Mouse (Mus musculus): ENCODE results near the gene Tsga10ip. TPM values are rescaled to one million over a fixed set of nuclear protein-coding genes. Genes with fewer than 3 reads are reported as not detected.
"Not testable (repeated sequence)": the region's sequence is repeated elsewhere in the genome, so short reads cannot be mapped to it uniquely, and the experiment has no call there.

Tsga10ip gene
- polyA plus RNA-seq, 1 experiment from 2014 or later: not detected

- H3K9ac ChIP-seq: no peak overlapping the region
- H3K27me3 ChIP-seq (replicated peaks): no peaks in the 10 kb centered on the region
- 82% methylated on average over 4 of the region's 4 CpGs for WGBS
- H3K4me1 ChIP-seq: no peaks in the 10 kb centered on the region
- no peak overlapping the region for H3K4me2 ChIP-seq
- no peaks in the 10 kb centered on the region for H3K9me3 ChIP-seq
- ATAC-seq (replicated peaks): no peak
- H3K36me3 ChIP-seq (replicated peaks): peaks cover 53% of the 10 kb centered on the region
- no peak overlapping the region for H3K27ac ChIP-seq
- H3K4me3 ChIP-seq: no peak overlapping the region
Observed at GRCm38 (mm10) chr19:5374177-5374576, 28.1 kb downstream of the Tsga10ip start.

DNA sequence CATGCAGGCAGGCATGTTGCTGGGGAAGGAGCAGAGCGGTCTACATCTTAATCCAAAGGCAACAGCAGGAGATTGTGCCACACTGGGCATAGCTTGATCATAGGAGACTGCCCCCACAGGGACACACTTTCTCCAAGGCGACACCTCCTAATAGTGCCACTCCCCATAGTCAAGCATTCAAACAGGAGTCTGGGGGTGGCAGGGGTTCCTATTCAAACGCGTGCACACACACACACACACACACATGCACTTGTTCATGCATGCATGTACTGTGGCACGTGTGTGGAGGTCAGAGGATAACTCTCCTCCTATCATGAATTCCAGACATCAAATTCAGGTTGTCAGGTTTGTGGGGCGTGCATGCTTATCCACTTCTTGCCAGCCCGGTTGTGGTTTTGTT is 29.6 kb downstream of the Tsga10ip start:
- Histone ChIP-seq H3K4me1 (peaks cover 9% of the 10 kb centered on the region), H3K27me3 (replicated peaks) (no peaks in the 10 kb centered on the region), H3K9me3 (no peaks in the 10 kb centered on the region), H3K9ac (no peak overlapping the region), H3K4me2 (no peak overlapping the region), H3K27ac (no peak overlapping the region), H3K36me3 (replicated peaks) (peaks cover 50% of the 10 kb centered on the region), H3K4me3 (no peak overlapping the region)
- WGBS: 93% methylated on average over 7 of the region's 7 CpGs
- no peak for ATAC-seq (replicated peaks)

DNA sequence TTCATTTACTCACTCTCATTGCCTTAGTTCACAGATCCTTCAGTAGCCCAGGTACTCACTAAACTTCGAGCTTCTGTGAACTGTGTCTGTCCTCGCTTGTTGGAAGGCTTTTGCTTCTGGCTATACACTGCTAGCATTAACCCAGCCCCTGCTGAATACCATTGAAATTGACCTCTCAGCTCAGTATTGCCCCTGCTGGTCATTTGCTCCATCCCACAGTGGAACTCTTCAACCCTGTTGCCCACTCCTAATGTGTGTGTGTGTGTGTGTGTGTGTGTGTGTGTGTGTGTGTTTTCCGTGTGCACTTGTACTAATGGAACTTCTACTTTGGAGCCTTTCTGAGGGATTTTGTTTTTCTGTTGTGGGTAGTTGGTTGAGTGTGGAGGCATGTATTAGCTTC is 31.4 kb downstream of the Tsga10ip start:
- H3K36me3 ChIP-seq (replicated peaks): peaks cover 43% of the 10 kb centered on the region
- WGBS: 82% methylated on average over 3 of the region's 3 CpGs
- no peak for ATAC-seq (replicated peaks)

DNA sequence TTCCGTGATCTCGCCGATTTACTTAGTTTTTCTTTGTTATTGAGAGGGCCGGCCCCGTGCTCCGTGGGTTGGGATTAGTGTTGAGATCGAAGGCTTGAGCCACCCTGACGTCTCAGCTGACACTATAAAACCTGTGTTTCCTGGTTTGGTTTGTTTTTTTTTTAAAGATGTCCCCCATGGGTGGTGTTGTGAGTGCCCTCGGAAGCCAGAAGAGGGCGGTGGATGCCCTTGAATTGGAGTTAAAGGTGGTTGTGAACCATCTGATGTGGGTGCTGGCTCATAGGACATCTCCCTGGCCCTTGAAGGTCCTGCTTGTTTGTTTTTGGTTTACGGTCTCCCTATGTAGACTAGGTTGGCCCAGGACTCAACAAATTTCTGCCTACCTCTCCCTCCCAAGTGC is 34.9 kb downstream of the Tsga10ip start:
- Histone ChIP-seq H3K9ac (peak overlapping the region; percentile 64), H3K4me2 (peak overlapping the region; percentile 90), H3K4me1 (peaks cover 26% of the 10 kb centered on the region), H3K36me3 (replicated peaks) (peaks cover 41% of the 10 kb centered on the region), H3K27me3 (replicated peaks) (no peaks in the 10 kb centered on the region), H3K4me3 (peak overlapping the region; percentile 87), H3K9me3 (no peaks in the 10 kb centered on the region), H3K27ac (peak overlapping the region; percentile 93; the same call in 1 of the 2 replicates)
- ATAC-seq (replicated peaks): no peak
- WGBS: 10% methylated on average over 11 of the region's 11 CpGs

More for the DNA sequence above, 31.4 kb downstream of the Tsga10ip start:
- H3K27ac ChIP-seq: no peak overlapping the region
- H3K9ac ChIP-seq: no peak overlapping the region
- no peak overlapping the region for H3K4me2 ChIP-seq
- H3K27me3 ChIP-seq (replicated peaks): no peaks in the 10 kb centered on the region
- H3K4me1 ChIP-seq: peaks cover 15% of the 10 kb centered on the region
- no peaks in the 10 kb centered on the region for H3K9me3 ChIP-seq
- H3K4me3 ChIP-seq: no peak overlapping the region

- ATAC-seq (replicated peaks): peak; percentile 25
Observed at GRCm38 (mm10) chr19:5367053-5367359, 35.3 kb downstream of the Tsga10ip start, which contains the start of gene Banf1. Gene Banf1 (minus strand): TSS chr19:5367168.

DNA sequence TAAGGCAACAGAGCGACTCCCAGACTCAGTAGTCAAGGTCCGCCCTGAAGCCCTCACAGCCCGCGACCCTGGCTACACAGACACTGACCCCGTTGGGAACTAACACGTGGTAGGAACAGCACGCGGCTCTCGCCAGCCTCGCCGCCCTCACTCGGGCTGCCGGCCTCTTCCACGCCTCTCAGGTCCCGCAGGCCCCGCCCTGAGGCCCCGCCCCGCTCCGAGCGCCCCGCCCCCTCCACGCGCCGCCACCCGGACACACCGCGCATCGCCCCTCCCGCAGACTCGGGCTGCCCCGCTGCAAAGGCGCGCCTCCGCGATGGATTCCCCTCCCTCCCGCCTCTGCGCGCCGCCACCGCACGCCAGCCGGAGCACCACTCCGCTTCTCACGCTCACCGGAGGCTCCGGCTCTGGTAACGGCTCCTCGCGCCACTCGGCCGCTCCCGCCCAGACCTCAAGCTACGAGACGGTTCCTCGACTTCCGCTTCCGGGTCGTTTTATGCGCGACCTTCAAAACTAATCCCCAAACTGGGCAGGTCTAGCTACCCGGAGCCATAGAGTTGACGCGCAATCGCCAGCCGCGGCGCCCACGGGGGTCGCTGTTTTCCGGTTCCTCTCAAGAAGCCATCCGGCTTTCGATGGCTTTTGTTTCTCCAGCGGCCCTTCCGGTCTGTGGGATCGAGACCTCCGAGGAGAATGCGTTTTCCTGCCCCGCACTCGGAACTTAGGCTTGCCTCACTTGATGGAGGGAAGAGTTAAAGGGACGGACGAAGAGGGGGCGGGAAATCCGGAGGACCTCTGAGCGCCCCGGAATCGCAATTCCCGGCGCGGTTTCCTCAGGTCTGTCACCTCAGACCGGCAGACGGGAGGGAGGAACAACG is 35.9 kb downstream of the Tsga10ip start, which contains the start of gene Eif1ad:
Gene Eif1ad, plus strand, starts transcription at position 567 of the 878 bp plus-strand sequence.
- ATAC-seq (replicated peaks): peak; percentile 95
- H3K4me2 ChIP-seq: peak within 1 kb of the TSS; percentile 90

More at GRCm38 (mm10) chr19:5367053-5367359, 35.3 kb downstream of the Tsga10ip start, which contains the start of gene Banf1:
- H3K27ac ChIP-seq: peak within 1 kb of the TSS; percentile 93
- no peaks in the 10 kb centered on the region for H3K27me3 ChIP-seq (replicated peaks)
- peak within 1 kb of the TSS; percentile 90 for H3K4me2 ChIP-seq
- peaks cover 37% of the 10 kb centered on the region for H3K36me3 ChIP-seq (replicated peaks)
- H3K4me3 ChIP-seq: peak within 1 kb of the TSS; percentile 87
- peaks cover 26% of the 10 kb centered on the region for H3K4me1 ChIP-seq
- WGBS: under 1% methylated on average over 33 of the region's 33 CpGs
- H3K9ac ChIP-seq: peak within 1 kb of the TSS; percentile 64
- H3K9me3 ChIP-seq: no peaks in the 10 kb centered on the region

DNA sequence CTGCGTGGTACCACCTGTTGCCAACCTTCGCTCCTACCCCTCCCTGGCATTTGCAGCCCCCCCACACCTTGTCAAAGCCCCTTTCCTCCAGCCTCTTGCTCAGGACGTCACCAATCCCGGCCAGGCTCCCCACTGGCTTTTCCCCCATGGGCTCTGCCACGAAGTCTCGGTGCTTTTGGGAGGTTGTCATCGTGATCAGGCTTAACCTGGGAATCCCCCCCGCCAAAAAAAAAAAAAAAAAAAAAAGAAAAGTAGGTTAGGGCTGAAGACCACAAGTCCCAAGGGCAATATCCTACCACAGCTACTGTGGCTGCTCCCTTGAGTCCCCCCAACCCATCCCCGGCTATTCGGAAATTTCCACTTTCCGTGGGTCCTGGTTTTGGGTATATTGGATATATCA is 36.6 kb downstream of the Tsga10ip start:
- no peak for ATAC-seq (replicated peaks)
- Histone ChIP-seq H3K27me3 (replicated peaks) (no peaks in the 10 kb centered on the region), H3K36me3 (replicated peaks) (peaks cover 32% of the 10 kb centered on the region), H3K4me2 (peak overlapping the region; percentile 90), H3K27ac (peak overlapping the region; percentile 93), H3K9ac (peak overlapping the region; percentile 64), H3K9me3 (no peaks in the 10 kb centered on the region), H3K4me1 (peaks cover 26% of the 10 kb centered on the region), H3K4me3 (peak overlapping the region; percentile 87)
- 18% methylated on average over 11 of the region's 11 CpGs for WGBS

More for the DNA sequence above, 35.9 kb downstream of the Tsga10ip start, which contains the start of gene Eif1ad:
- WGBS: under 1% methylated on average over 86 of the region's 92 CpGs
- H3K9ac ChIP-seq: peak within 1 kb of the TSS; percentile 64
- no peaks in the 10 kb centered on the region for H3K9me3 ChIP-seq
- H3K4me1 ChIP-seq: peaks cover 26% of the 10 kb centered on the region
- peaks cover 36% of the 10 kb centered on the region for H3K36me3 ChIP-seq (replicated peaks)
- no peaks in the 10 kb centered on the region for H3K27me3 ChIP-seq (replicated peaks)
- peak within 1 kb of the TSS; percentile 93 for H3K27ac ChIP-seq
- peak within 1 kb of the TSS; percentile 87 for H3K4me3 ChIP-seq

GRCm38 (mm10) chr19:5364124-5364523 is 38.2 kb downstream of the Tsga10ip start:
- 97% methylated on average over 2 of the region's 2 CpGs for WGBS
- Histone ChIP-seq H3K9ac (no peak overlapping the region), H3K4me1 (peaks cover 26% of the 10 kb centered on the region), H3K27ac (no peak overlapping the region), H3K9me3 (no peaks in the 10 kb centered on the region), H3K4me2 (no peak overlapping the region), H3K27me3 (replicated peaks) (no peaks in the 10 kb centered on the region), H3K4me3 (no peak overlapping the region), H3K36me3 (replicated peaks) (peaks cover 16% of the 10 kb centered on the region; the same call in 1 of the 2 replicates)
- no peak for ATAC-seq (replicated peaks)

DNA sequence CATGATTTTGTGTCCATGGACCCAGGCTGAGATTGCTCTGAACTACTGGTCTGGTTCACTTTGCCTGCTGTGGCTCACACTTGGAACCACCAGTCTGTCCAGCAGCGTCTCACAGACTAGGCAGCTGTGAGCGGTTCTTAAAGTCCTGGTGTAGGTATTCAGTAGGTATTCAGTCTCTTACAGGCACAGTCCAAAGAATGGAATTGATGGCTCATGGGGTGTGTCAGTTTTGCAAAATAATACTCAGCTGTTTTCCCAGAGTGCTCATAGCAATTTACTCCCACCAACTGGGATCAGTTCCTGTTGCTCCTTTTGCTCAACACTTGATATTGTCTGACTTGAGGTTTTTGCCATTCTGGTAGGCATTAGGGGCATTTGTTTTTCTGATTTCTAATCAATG is 40.1 kb downstream of the Tsga10ip start:
- H3K4me3 ChIP-seq: no peak overlapping the region
- WGBS: 85% methylated on average over 2 of the region's 2 CpGs
- no peak overlapping the region for H3K4me2 ChIP-seq
- peaks cover 7% of the 10 kb centered on the region; the same call in 1 of the 2 replicates for H3K36me3 ChIP-seq (replicated peaks)
- no peak overlapping the region for H3K9ac ChIP-seq
- no peak overlapping the region for H3K27ac ChIP-seq
- H3K27me3 ChIP-seq (replicated peaks): no peaks in the 10 kb centered on the region
- ATAC-seq (replicated peaks): no peak
- no peaks in the 10 kb centered on the region for H3K9me3 ChIP-seq
- peaks cover 12% of the 10 kb centered on the region for H3K4me1 ChIP-seq

DNA sequence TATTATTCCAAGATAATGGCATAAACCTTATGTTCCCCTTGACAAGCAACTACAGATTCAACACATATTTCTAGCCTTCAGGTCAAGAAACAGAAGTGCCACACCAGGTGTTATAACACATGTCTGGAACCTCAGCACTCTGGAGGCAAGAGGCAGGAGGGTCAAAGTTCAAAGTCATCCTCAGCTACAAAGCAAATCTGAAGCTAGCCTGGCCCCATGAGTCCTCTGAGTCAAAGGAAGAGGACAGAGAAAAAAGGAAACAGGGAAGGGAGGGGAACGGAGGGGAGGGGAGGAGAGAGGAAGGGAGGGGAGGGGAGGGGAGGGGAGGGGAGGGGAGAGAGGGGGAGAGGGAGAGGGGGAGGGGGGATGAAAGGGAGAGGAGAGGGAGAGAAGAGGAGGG is 46.2 kb downstream of the Tsga10ip start:
- ATAC-seq (replicated peaks): no peak
- Histone ChIP-seq H3K4me2 (no peak overlapping the region), H3K9ac (no peak overlapping the region), H3K27ac (no peak overlapping the region), H3K36me3 (replicated peaks) (no peaks in the 10 kb centered on the region), H3K27me3 (replicated peaks) (no peaks in the 10 kb centered on the region), H3K4me1 (no peaks in the 10 kb centered on the region), H3K9me3 (no peaks in the 10 kb centered on the region), H3K4me3 (no peak overlapping the region)
- WGBS: no CpG with 5 or more reads among the region's 1 CpGs

- H3K9me3 ChIP-seq: no peaks in the 10 kb centered on the region
- no peak overlapping the region for H3K4me2 ChIP-seq
- 87% methylated on average over 2 of the region's 2 CpGs for WGBS
- no peak overlapping the region for H3K27ac ChIP-seq
- peaks cover 7% of the 10 kb centered on the region for H3K4me1 ChIP-seq
- no peak overlapping the region for H3K9ac ChIP-seq
- H3K27me3 ChIP-seq (replicated peaks): no peaks in the 10 kb centered on the region
- H3K36me3 ChIP-seq (replicated peaks): no peaks in the 10 kb centered on the region
- no peak for ATAC-seq (replicated peaks)
- no peak overlapping the region for H3K4me3 ChIP-seq
Observed at GRCm38 (mm10) chr19:5353609-5354008, 48.7 kb downstream of the Tsga10ip start.

- Histone ChIP-seq H3K4me2 (peak within 1 kb of the TSS; percentile 55), H3K9ac (peak within 1 kb of the TSS; percentile 34), H3K4me1 (peaks cover 10% of the 10 kb centered on the region), H3K27ac (0 out of 2 replicates have a peak within 1 kb of the TSS, but pooled peaks have one; percentile 2), H3K4me3 (peak within 1 kb of the TSS; percentile 35)
- not testable (repeated sequence) for H3K27me3 ChIP-seq (replicated peaks); H3K9me3 ChIP-seq; ATAC-seq (replicated peaks); H3K36me3 ChIP-seq (replicated peaks)
- WGBS: 59% methylated on average over 6 of the region's 6 CpGs
Observed at GRCm38 (mm10) chr19:5349502-5349873, 52.8 kb downstream of the Tsga10ip start, which contains the start of gene Cst6. Gene Cst6 (minus strand): TSS chr19:5349574.
